Mouse (Mus musculus) liver, adult 2 months (tissue): ENCODE results near the gene Itk. TPM values are rescaled to one million over a fixed set of nuclear protein-coding genes. Genes with fewer than 3 reads are reported as not detected.
A peak's percentile ranks its signal among the peaks of the same experiment; 100 is the strongest.

Source experiments
- DNase-seq: peaks from one replicate; pipeline ENCODE4 v3.0.0-alpha.2; 2011; ENCODE audit warnings: low read depth, low spot score; ENCODE audit errors: extremely low read depth
- H3K27ac ChIP-seq: fragments of 200-500 bp; replicated peaks from 2 replicates; pipeline ENCODE4 v1.5.1; 2012; ENCODE audit warnings: low read depth, mild to moderate bottlenecking, control low read depth, inconsistent platforms, low read length; ENCODE audit not compliant: insufficient read depth
- H3K27me3 ChIP-seq: fragments of 200-500 bp; 2 replicates; pipeline ENCODE4 v1.6.1; 2012; ENCODE audit warnings: mild to moderate bottlenecking, moderate library complexity, low read length, inconsistent platforms; ENCODE audit not compliant: control insufficient read depth, insufficient read depth
- H3K36me3 ChIP-seq: fragments of 200-500 bp; 2 replicates; pipeline ENCODE4 v1.6.1; 2012; ENCODE audit warnings: low read length, inconsistent platforms; ENCODE audit not compliant: control insufficient read depth, insufficient read depth
- H3K4me1 ChIP-seq: fragments of 200-500 bp; 2 replicates; pipeline ENCODE4 v1.6.1; 2011; ENCODE audit warnings: low read length; ENCODE audit not compliant: control insufficient read depth, insufficient read depth
- H3K4me3 ChIP-seq: fragments of 200-500 bp; 2 replicates; pipeline ENCODE4 v1.5.1; 2011; ENCODE audit warnings: low read depth, mild to moderate bottlenecking, control low read depth, low read length, moderate library complexity; ENCODE audit not compliant: insufficient read depth
- H3K79me2 ChIP-seq: fragments of 200-500 bp; 2 replicates; pipeline ENCODE4 v1.6.1; 2012; ENCODE audit warnings: inconsistent platforms, mild to moderate bottlenecking, low read length, moderate library complexity; ENCODE audit not compliant: control insufficient read depth, insufficient read depth
- H3K9ac ChIP-seq: fragments of 200-500 bp; 2 replicates; pipeline ENCODE4 v1.6.1; 2012; ENCODE audit warnings: low read depth, mild to moderate bottlenecking, control low read depth, inconsistent platforms, low read length
- CTCF ChIP-seq: fragments of 200-500 bp; IDR thresholded peaks from 2 replicates; pipeline ENCODE4 v1.5.1; 2011; ENCODE audit warnings: low read depth, low read length, control low read depth
- POLR2A ChIP-seq: fragments of 200-500 bp; IDR thresholded peaks from 2 replicates; pipeline ENCODE4 v1.6.1; 2011; ENCODE audit warnings: low read length, control low read depth; ENCODE audit not compliant: insufficient read depth; ENCODE audit errors: extremely low read depth
- WGBS: fragments of 180-500 bp; shearing (Covaris S2); methylation state at CpG from one replicate; pipeline ENCODE4 v1.1.7; 2018; 5-methylcytosine and 5-hydroxymethylcytosine counted together
- polyA plus RNA-seq: library from polyadenylated mRNA; depleted of rRNA; stranded (reverse); fragments of >200 nt; gene quantifications from 2 replicates; pipeline ENCODE4 v1.2.3, GENCODE M21; 2012
- total RNA-seq: library from RNA; depleted of rRNA; stranded (reverse); fragments of >200 nt; gene quantifications from 2 replicates; pipeline ENCODE4 v1.2.3, GENCODE M21; 2014

Gene Itk
- total and polyA plus RNA-seq, 2 experiments: 0.22 to 0.46 TPM

GRCm38 (mm10) chr11:46306776-46307175, 82.5 kb downstream of the Itk start:
- no peaks in the 10 kb centered on the region for H3K4me1 ChIP-seq
- H3K27ac ChIP-seq: no peak overlapping the region
- no peaks in the 10 kb centered on the region for H3K36me3 ChIP-seq
- H3K4me3 ChIP-seq: no peak overlapping the region
- H3K9ac ChIP-seq: no peak overlapping the region
- H3K27me3 ChIP-seq: no peaks in the 10 kb centered on the region; the same call in 1 of the 2 replicates
- no peaks in the 10 kb centered on the region for H3K79me2 ChIP-seq
- peak; percentile 39 for DNase-seq
- TF ChIP-seq CTCF (no peak), POLR2A (no peak)
- WGBS: 55% methylated on average over 7 of the region's 7 CpGs

GRCm38 (mm10) chr11:46305881-46306520, 83.3 kb downstream of the Itk start:
- no peaks in the 10 kb centered on the region for H3K27me3 ChIP-seq
- H3K4me1 ChIP-seq: no peaks in the 10 kb centered on the region
- DNase-seq: no peak
- no peak overlapping the region for H3K27ac ChIP-seq
- 78% methylated on average over 9 of the region's 9 CpGs for WGBS
- no peak overlapping the region for H3K4me3 ChIP-seq
- TF ChIP-seq POLR2A (no peak), CTCF (no peak)
- no peaks in the 10 kb centered on the region for H3K36me3 ChIP-seq
- no peak overlapping the region for H3K9ac ChIP-seq
- no peaks in the 10 kb centered on the region for H3K79me2 ChIP-seq

DNA sequence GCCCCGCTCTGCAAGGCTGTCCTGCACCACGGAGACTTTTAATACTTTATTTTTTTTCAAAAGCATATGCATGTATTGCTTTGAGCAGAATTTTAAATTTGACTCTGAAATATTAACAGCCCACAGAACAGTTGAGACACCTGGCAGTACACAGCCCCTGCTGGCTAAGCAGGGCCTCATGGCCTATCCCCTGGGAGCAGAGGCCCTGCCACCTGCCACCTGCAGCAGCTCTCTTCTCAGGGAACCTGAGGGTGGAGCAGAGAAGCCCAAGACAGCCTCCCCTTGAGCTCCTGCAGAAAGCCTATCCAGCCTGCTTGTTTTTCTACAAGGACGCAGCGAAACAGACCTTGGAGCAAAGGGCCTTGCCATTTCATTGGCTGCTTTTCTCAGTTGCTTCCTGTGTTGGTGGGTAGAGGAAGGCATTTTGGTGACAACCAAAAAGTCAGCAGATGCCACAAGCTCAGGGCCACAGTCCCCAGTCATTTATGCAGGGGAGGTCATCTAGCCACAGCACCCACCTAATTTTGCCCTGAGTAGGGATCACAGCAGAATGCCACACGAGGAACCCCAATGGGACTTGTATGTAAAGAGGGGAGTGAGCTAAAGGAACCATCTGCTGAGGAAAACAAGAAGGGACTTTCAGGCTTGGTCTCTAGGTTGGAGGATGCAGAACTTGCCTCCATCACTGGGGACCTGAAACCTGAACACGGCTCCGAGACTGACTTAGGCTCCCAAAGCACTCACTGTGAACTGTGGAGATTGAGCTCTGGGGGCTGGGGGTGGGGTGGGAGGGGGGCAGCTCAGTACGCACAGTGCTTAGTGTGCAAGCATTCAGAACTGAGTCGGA, 84.2 kb downstream of the Itk start:
- TF ChIP-seq CTCF: no peak
- no peak for TF ChIP-seq POLR2A
- DNase-seq: no peak
- Histone ChIP-seq H3K9ac (no peak overlapping the region), H3K36me3 (no peaks in the 10 kb centered on the region), H3K27me3 (no peaks in the 10 kb centered on the region), H3K4me3 (no peak overlapping the region), H3K79me2 (no peaks in the 10 kb centered on the region), H3K4me1 (no peaks in the 10 kb centered on the region), H3K27ac (no peak overlapping the region)
- 90% methylated on average over 9 of the region's 9 CpGs for WGBS

DNA sequence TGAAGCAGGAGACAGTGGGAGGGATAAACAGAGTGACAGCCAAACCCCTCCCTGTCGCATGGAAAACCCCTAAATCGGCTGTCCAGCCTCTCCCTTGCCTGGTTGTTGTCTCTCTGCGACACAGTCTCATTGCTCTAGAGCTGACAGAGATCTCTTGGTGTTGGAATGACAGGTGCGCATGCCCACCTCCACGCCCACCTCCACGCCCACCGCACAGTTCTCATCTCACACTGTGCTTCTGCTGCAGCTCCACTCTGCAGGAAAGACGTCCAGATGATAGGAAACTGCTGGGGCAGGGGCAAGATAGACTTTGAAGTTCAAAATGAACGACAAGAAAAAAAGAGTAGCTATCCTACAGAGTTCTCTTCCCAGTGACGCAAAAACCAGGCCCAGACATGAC, 85.2 kb downstream of the Itk start:
- Histone ChIP-seq H3K27me3 (no peaks in the 10 kb centered on the region), H3K9ac (no peak overlapping the region), H3K4me3 (no peak overlapping the region), H3K27ac (no peak overlapping the region), H3K79me2 (no peaks in the 10 kb centered on the region), H3K36me3 (no peaks in the 10 kb centered on the region), H3K4me1 (peaks cover 2% of the 10 kb centered on the region)
- 86% methylated on average over 10 of the region's 10 CpGs for WGBS
- no peak for DNase-seq
- no peak for TF ChIP-seq POLR2A
- no peak for TF ChIP-seq CTCF

GRCm38 (mm10) chr11:46302471-46302870, 86.8 kb downstream of the Itk start:
- no peaks in the 10 kb centered on the region for H3K27me3 ChIP-seq
- no peaks in the 10 kb centered on the region for H3K79me2 ChIP-seq
- no peak for TF ChIP-seq POLR2A
- no peak for TF ChIP-seq CTCF
- H3K9ac ChIP-seq: no peak overlapping the region
- 56% methylated on average over 9 of the region's 9 CpGs for WGBS
- peaks cover 10% of the 10 kb centered on the region for H3K4me1 ChIP-seq
- no peak for DNase-seq
- no peaks in the 10 kb centered on the region for H3K36me3 ChIP-seq
- H3K27ac ChIP-seq: no peak overlapping the region
- no peak overlapping the region for H3K4me3 ChIP-seq
